Mouse (Mus musculus) kidney, embryonic 16.5 days (tissue): ENCODE measurements around the gene Gm49380. TPM values are rescaled to one million over a fixed set of nuclear protein-coding genes. Genes with fewer than 3 reads are reported as not detected.

Source experiments
- ATAC-seq: fragments of 200-750 bp; cut with Nextera tagmentation; 2 replicates; pipeline ENCODE4 v1.8.0; 2017; ENCODE audit warnings: moderate TSS enrichment; ENCODE audit not compliant: low FRiP score, low TSS enrichment
- H3K27ac ChIP-seq: fragments of 300-500 bp; sonication (generic); 2 replicates; pipeline ENCODE4 v1.5.1; 2014; ENCODE audit warnings: low read length
- H3K27me3 ChIP-seq: fragments of 300-500 bp; sonication (generic); 2 replicates; pipeline ENCODE4 v1.6.1; 2014; ENCODE audit warnings: low read length, control low read depth, mixed read lengths; ENCODE audit not compliant: insufficient read depth
- H3K36me3 ChIP-seq: fragments of 300-500 bp; sonication (generic); 2 replicates; pipeline ENCODE4 v1.6.1; 2014; ENCODE audit warnings: low read length, control low read depth, mixed read lengths; ENCODE audit not compliant: insufficient read depth
- H3K4me1 ChIP-seq: fragments of 300-500 bp; sonication (generic); 2 replicates; pipeline ENCODE4 v1.6.1; 2014; ENCODE audit warnings: low read length, control low read depth, mixed read lengths; ENCODE audit not compliant: insufficient read depth
- H3K4me2 ChIP-seq: fragments of 300-500 bp; sonication (generic); replicated peaks from 2 replicates; pipeline ENCODE4 v1.6.1; 2014; ENCODE audit warnings: low read depth, low read length
- H3K4me3 ChIP-seq: fragments of 300-500 bp; sonication (generic); 2 replicates; pipeline ENCODE4 v1.5.1; 2014; ENCODE audit warnings: mild to moderate bottlenecking, low read length
- H3K9ac ChIP-seq: fragments of 300-500 bp; sonication (generic); replicated peaks from 2 replicates; pipeline ENCODE4 v1.6.1; 2014; ENCODE audit warnings: low read length
- H3K9me3 ChIP-seq: fragments of 300-500 bp; sonication (generic); 2 replicates; pipeline ENCODE4 v1.6.1; 2016; ENCODE audit warnings: low read length, control low read depth
- WGBS: fragments of 180-500 bp; shearing (Covaris S2); extraction: QIAGEN DNeasy Blood & Tissue Kit; methylation state at CpG from one replicate; pipeline ENCODE4 v1.1.7; 2014; 5-methylcytosine and 5-hydroxymethylcytosine counted together
- polyA plus RNA-seq: library from polyadenylated mRNA; unstranded; fragments of >200 nt; fragmentation: Nextera tagmentation; extraction: Ambion mirVana; gene quantifications from 2 replicates; pipeline ENCODE4 v1.2.1, GENCODE M21; 2015

Gene Gm49380
- polyA plus RNA-seq, 1 experiment from 2014 or later = 0.25 TPM

- Histone ChIP-seq H3K36me3 (peaks cover 12% of the 10 kb centered on the region), H3K4me3 (no peak overlapping the region), H3K4me1 (peaks cover 12% of the 10 kb centered on the region), H3K9ac (no peak overlapping the region), H3K9me3 (no peaks in the 10 kb centered on the region), H3K27ac (0 out of 2 replicates have a peak overlapping the region, but pooled peaks have one; percentile 26), H3K4me2 (no peak overlapping the region), H3K27me3 (no peaks in the 10 kb centered on the region)
- WGBS = 39% methylated on average over 9 of the region's 9 CpGs
- no peak for ATAC-seq
These were observed 16.8 kb downstream of the Gm49380 start for GRCm38 (mm10) chr9:44096536-44096935.

- WGBS = 90% methylated on average over 9 of the region's 9 CpGs
- H3K27me3 ChIP-seq = no peaks in the 10 kb centered on the region
- H3K27ac ChIP-seq = no peak overlapping the region
- peaks cover 17% of the 10 kb centered on the region for H3K36me3 ChIP-seq
- H3K4me3 ChIP-seq = no peak overlapping the region
- ATAC-seq = no peak
- H3K9me3 ChIP-seq = no peaks in the 10 kb centered on the region
- no peak overlapping the region for H3K4me2 ChIP-seq
- no peak overlapping the region for H3K9ac ChIP-seq
- H3K4me1 ChIP-seq = peaks cover 8% of the 10 kb centered on the region; the same call in 1 of the 2 replicates
These were observed 17.5 kb downstream of the Gm49380 start for GRCm38 (mm10) chr9:44095781-44096180.

- ATAC-seq = no peak
- Histone ChIP-seq H3K4me2 (no peak overlapping the region), H3K27me3 (no peaks in the 10 kb centered on the region), H3K9ac (no peak overlapping the region), H3K4me1 (peaks cover 8% of the 10 kb centered on the region; the same call in 1 of the 2 replicates), H3K4me3 (no peak overlapping the region), H3K9me3 (no peaks in the 10 kb centered on the region), H3K36me3 (peaks cover 17% of the 10 kb centered on the region), H3K27ac (no peak overlapping the region)
- 77% methylated on average over 3 of the region's 3 CpGs for WGBS
These were observed 18.6 kb downstream of the Gm49380 start for GRCm38 (mm10) chr9:44094737-44095136.

GRCm38 (mm10) chr9:44093612-44094503 lies 19.4 kb downstream of the Gm49380 start:
- peak; percentile 76 for ATAC-seq
- Histone ChIP-seq H3K9me3 (no peaks in the 10 kb centered on the region), H3K27me3 (no peaks in the 10 kb centered on the region), H3K4me1 (peaks cover 17% of the 10 kb centered on the region), H3K36me3 (peaks cover 17% of the 10 kb centered on the region), H3K4me3 (no peak overlapping the region), H3K27ac (no peak overlapping the region), H3K4me2 (peak overlapping the region; percentile 26), H3K9ac (no peak overlapping the region)
- WGBS = 36% methylated on average over 24 of the region's 24 CpGs

- H3K4me1 ChIP-seq = peaks cover 51% of the 10 kb centered on the region
- peaks cover 17% of the 10 kb centered on the region for H3K36me3 ChIP-seq
- no peak overlapping the region for H3K4me3 ChIP-seq
- ATAC-seq = no peak
- H3K27me3 ChIP-seq = no peaks in the 10 kb centered on the region
- 51% methylated on average over 12 of the region's 12 CpGs for WGBS
- no peaks in the 10 kb centered on the region for H3K9me3 ChIP-seq
- H3K9ac ChIP-seq = no peak overlapping the region
- H3K4me2 ChIP-seq = no peak overlapping the region
- no peak overlapping the region for H3K27ac ChIP-seq
These were observed 24.3 kb downstream of the Gm49380 start for GRCm38 (mm10) chr9:44088877-44089608.

- WGBS = 10% methylated on average over 15 of the region's 15 CpGs
- Histone ChIP-seq H3K4me2 (peak overlapping the region; percentile 36), H3K36me3 (peaks cover 14% of the 10 kb centered on the region), H3K4me3 (peak overlapping the region; percentile 4), H3K9me3 (no peaks in the 10 kb centered on the region), H3K27ac (peak overlapping the region; percentile 17; the same call in 1 of the 2 replicates), H3K27me3 (0 out of 2 replicates have a peak, but pooled peaks cover 3% of the 10 kb centered on the region), H3K4me1 (peaks cover 57% of the 10 kb centered on the region), H3K9ac (peak overlapping the region; percentile 9; the same call in 1 of the 2 replicates)
- no peak for ATAC-seq
These were observed 25.4 kb downstream of the Gm49380 start for GRCm38 (mm10) chr9:44087761-44088455.

GRCm38 (mm10) chr9:44086960-44087359 lies 26.3 kb downstream of the Gm49380 start:
- H3K27me3 ChIP-seq = 0 out of 2 replicates have a peak, but pooled peaks cover 3% of the 10 kb centered on the region
- no peak overlapping the region for H3K27ac ChIP-seq
- H3K4me1 ChIP-seq = peaks cover 57% of the 10 kb centered on the region
- peak overlapping the region; percentile 7; the same call in 1 of the 2 replicates for H3K4me3 ChIP-seq
- 47% methylated on average over 10 of the region's 10 CpGs for WGBS
- peaks cover 9% of the 10 kb centered on the region for H3K36me3 ChIP-seq
- H3K4me2 ChIP-seq = peak overlapping the region; percentile 36
- no peak for ATAC-seq
- H3K9me3 ChIP-seq = no peaks in the 10 kb centered on the region
- peak overlapping the region; percentile 9; the same call in 1 of the 2 replicates for H3K9ac ChIP-seq

GRCm38 (mm10) chr9:44085741-44086665 lies 27.3 kb downstream of the Gm49380 start:
- Histone ChIP-seq H3K4me2 (peak overlapping the region; percentile 91), H3K9ac (peak overlapping the region; percentile 73), H3K36me3 (no peaks in the 10 kb centered on the region), H3K4me3 (peak overlapping the region; percentile 60), H3K4me1 (peaks cover 64% of the 10 kb centered on the region), H3K27ac (peak overlapping the region; percentile 25), H3K9me3 (no peaks in the 10 kb centered on the region), H3K27me3 (0 out of 2 replicates have a peak, but pooled peaks cover 3% of the 10 kb centered on the region)
- no peak for ATAC-seq
- 67% methylated on average over 15 of the region's 15 CpGs for WGBS
